Mouse (Mus musculus) hindbrain, embryonic 12.5 days (tissue): ENCODE measurements at regions not wholly inside any gene's neighbourhood (a gene's known extent, or its start where the extent isn't known, plus 50 kb on each side); places are given as distances from the start of the nearest gene placed in this dataset.

ENCODE experiments used
- ATAC-seq: fragments of 200-750 bp; cut with Nextera tagmentation; 2 replicates; pipeline ENCODE4 v1.8.0; 2017; ENCODE audit warnings: moderate TSS enrichment; ENCODE audit not compliant: low FRiP score
- H3K27ac ChIP-seq: fragments of 300-500 bp; sonication (generic); 2 replicates; pipeline ENCODE4 v1.5.1; 2016; ENCODE audit warnings: mild to moderate bottlenecking
- H3K27me3 ChIP-seq: fragments of 300-500 bp; sonication (generic); 2 replicates; pipeline ENCODE4 v1.6.1; 2016; ENCODE audit warnings: mild to moderate bottlenecking
- H3K36me3 ChIP-seq: fragments of 300-500 bp; sonication (generic); 2 replicates; pipeline ENCODE4 v1.6.1; 2016; ENCODE audit warnings: mild to moderate bottlenecking
- H3K4me1 ChIP-seq: fragments of 300-500 bp; sonication (generic); 2 replicates; pipeline ENCODE4 v1.6.1; 2016
- H3K4me2 ChIP-seq: fragments of 300-500 bp; sonication (generic); replicated peaks from 2 replicates; pipeline ENCODE4 v1.6.1; 2016; ENCODE audit warnings: mild to moderate bottlenecking
- H3K4me3 ChIP-seq: fragments of 300-500 bp; sonication (generic); 2 replicates; pipeline ENCODE4 v1.5.1; 2016; ENCODE audit warnings: mild to moderate bottlenecking
- H3K9ac ChIP-seq: fragments of 300-500 bp; sonication (generic); 2 replicates; pipeline ENCODE4 v1.6.1; 2016; ENCODE audit warnings: mild to moderate bottlenecking, moderate library complexity
- H3K9me3 ChIP-seq: fragments of 300-500 bp; sonication (generic); replicated peaks from 2 replicates; pipeline ENCODE4 v1.6.1; 2016; ENCODE audit warnings: mild to moderate bottlenecking
- WGBS: fragments of 180-500 bp; shearing (Covaris S2); methylation state at CpG from one replicate; pipeline ENCODE4 v1.1.7; 2016; 5-methylcytosine and 5-hydroxymethylcytosine counted together

GRCm38 (mm10) chr13:60519708-60520107, 82.0 kb upstream of the Dapk1 start:
- Histone ChIP-seq H3K4me3 (no peak overlapping the region), H3K9me3 (no peaks in the 10 kb centered on the region)

GRCm38 (mm10) chr13:60522719-60523450, 78.9 kb upstream of the Dapk1 start:
- H3K27ac ChIP-seq = no peak overlapping the region
- no peak overlapping the region for H3K9ac ChIP-seq
- H3K36me3 ChIP-seq = no peaks in the 10 kb centered on the region
- H3K4me1 ChIP-seq = no peaks in the 10 kb centered on the region
- no peaks in the 10 kb centered on the region for H3K9me3 ChIP-seq
- no peaks in the 10 kb centered on the region for H3K27me3 ChIP-seq
- no peak overlapping the region for H3K4me3 ChIP-seq
- H3K4me2 ChIP-seq = no peak overlapping the region
- ATAC-seq = no peak
- WGBS = 78% methylated on average over 8 of the region's 8 CpGs

More at GRCm38 (mm10) chr13:60519708-60520107, 82.0 kb upstream of the Dapk1 start:
- H3K4me1 ChIP-seq = no peaks in the 10 kb centered on the region
- no peak overlapping the region for H3K27ac ChIP-seq
- ATAC-seq = no peak
- no peaks in the 10 kb centered on the region for H3K36me3 ChIP-seq
- H3K27me3 ChIP-seq = no peaks in the 10 kb centered on the region
- no peak overlapping the region for H3K4me2 ChIP-seq
- 72% methylated on average over 4 of the region's 4 CpGs for WGBS
- no peak overlapping the region for H3K9ac ChIP-seq

DNA sequence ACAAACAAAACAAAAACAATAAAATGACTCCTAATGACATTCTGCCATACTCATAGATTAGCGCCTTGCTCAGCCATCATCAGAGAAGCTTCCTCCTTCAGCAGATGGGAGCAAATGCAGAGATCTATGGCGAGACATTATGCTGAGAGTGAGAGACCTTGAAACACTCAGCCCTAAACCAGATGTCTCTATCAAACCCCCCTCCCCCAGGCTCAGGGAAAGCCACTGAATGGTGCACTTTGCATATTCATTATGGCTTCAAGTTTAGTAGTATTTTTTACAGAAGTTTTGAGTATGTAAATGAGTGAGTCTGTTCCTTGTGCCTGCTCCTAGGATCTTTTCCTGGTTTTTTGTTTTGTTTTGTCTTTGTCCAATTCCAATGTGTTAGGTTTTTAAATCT, 73.9 kb upstream of the Dapk1 start:
- Histone ChIP-seq H3K9ac (no peak overlapping the region), H3K9me3 (no peaks in the 10 kb centered on the region), H3K27me3 (no peaks in the 10 kb centered on the region), H3K4me1 (peaks cover 15% of the 10 kb centered on the region), H3K4me3 (no peak overlapping the region), H3K27ac (no peak overlapping the region), H3K36me3 (no peaks in the 10 kb centered on the region), H3K4me2 (no peak overlapping the region)
- WGBS = 82% methylated on average over 2 of the region's 2 CpGs
- no peak for ATAC-seq

DNA sequence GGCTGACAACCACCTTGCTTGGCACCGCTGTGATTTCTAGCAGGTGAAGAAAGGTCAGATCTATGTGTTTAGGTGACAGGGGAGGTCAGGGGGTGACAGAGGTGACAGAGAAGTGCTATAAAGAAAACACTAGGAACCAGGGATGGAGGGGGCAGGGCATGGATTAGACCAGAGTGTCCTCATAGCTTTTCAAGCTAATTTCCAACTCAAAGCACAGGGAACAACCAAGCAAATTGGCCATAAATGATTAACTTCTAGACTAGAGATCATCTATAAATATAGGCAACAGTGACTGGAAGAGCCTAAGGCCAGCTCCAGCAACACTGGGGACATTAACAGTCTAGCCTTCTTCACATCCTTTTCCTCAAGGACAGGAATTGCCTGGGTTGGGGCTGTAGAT, 72.9 kb upstream of the Dapk1 start:
- peak; percentile 14; the same call in 1 of the 2 replicates for ATAC-seq
- Histone ChIP-seq H3K27me3 (no peaks in the 10 kb centered on the region), H3K9me3 (no peaks in the 10 kb centered on the region), H3K4me2 (no peak overlapping the region), H3K4me3 (no peak overlapping the region), H3K36me3 (no peaks in the 10 kb centered on the region), H3K4me1 (peaks cover 15% of the 10 kb centered on the region), H3K27ac (peak overlapping the region; percentile 55; the same call in 1 of the 2 replicates), H3K9ac (no peak overlapping the region)
- 74% methylated on average over 1 of the region's 1 CpGs for WGBS

- H3K9ac ChIP-seq = no peak overlapping the region
- no peaks in the 10 kb centered on the region for H3K36me3 ChIP-seq
- H3K4me2 ChIP-seq = no peak overlapping the region
- WGBS = 12% methylated on average over 6 of the region's 6 CpGs
- peaks cover 15% of the 10 kb centered on the region for H3K4me1 ChIP-seq
- H3K27ac ChIP-seq = peak overlapping the region; percentile 55
- peak; percentile 79 for ATAC-seq
- H3K4me3 ChIP-seq = no peak overlapping the region
- H3K9me3 ChIP-seq = no peaks in the 10 kb centered on the region
- H3K27me3 ChIP-seq = no peaks in the 10 kb centered on the region
Measured at GRCm38 (mm10) chr13:60529381-60530069, 72.2 kb upstream of the Dapk1 start.

DNA sequence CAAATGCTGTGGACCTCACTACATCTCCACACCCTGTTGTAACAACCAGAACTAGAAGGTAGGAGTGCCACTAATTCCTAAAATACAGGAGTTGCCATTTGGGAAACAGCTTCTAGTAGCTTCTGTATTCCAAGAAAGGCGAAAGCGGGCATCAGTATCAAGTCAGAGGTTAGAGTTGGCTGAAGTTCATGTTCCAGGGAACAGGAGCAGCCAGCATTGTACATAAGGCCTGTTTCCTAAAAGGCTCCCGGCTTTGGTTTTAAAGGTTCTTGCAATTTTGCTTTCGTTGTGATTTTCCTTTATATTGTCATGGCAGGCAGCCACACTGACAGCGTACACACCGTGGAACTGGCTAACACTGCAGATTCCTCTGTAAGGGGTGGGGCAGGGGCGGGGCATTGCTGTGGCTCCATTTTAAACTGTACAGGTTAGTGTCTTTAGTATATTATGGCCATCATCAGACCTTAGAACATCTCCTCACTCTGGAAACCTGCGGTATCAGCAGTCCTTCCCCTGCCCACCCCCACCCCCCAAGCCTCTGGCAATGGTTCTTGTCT, 67.8 kb upstream of the Dapk1 start:
- H3K9ac ChIP-seq = no peak overlapping the region
- WGBS = 84% methylated on average over 8 of the region's 8 CpGs
- no peak for ATAC-seq
- peaks cover 10% of the 10 kb centered on the region for H3K4me1 ChIP-seq
- no peak overlapping the region for H3K4me2 ChIP-seq
- H3K27me3 ChIP-seq = no peaks in the 10 kb centered on the region
- H3K27ac ChIP-seq = no peak overlapping the region
- H3K9me3 ChIP-seq = no peaks in the 10 kb centered on the region
- H3K36me3 ChIP-seq = no peaks in the 10 kb centered on the region
- no peak overlapping the region for H3K4me3 ChIP-seq

GRCm38 (mm10) chr13:60534501-60534900, 67.2 kb upstream of the Dapk1 start:
- Histone ChIP-seq H3K9ac (no peak overlapping the region), H3K9me3 (no peaks in the 10 kb centered on the region), H3K4me3 (no peak overlapping the region), H3K4me1 (peaks cover 5% of the 10 kb centered on the region), H3K36me3 (no peaks in the 10 kb centered on the region), H3K27ac (no peak overlapping the region), H3K27me3 (no peaks in the 10 kb centered on the region), H3K4me2 (no peak overlapping the region)
- ATAC-seq = no peak
- 60% methylated on average over 3 of the region's 3 CpGs for WGBS

GRCm38 (mm10) chr13:60535045-60535444, 66.7 kb upstream of the Dapk1 start:
- Histone ChIP-seq H3K9me3 (no peaks in the 10 kb centered on the region), H3K4me1 (no peaks in the 10 kb centered on the region), H3K27me3 (no peaks in the 10 kb centered on the region), H3K4me2 (no peak overlapping the region), H3K36me3 (no peaks in the 10 kb centered on the region), H3K9ac (no peak overlapping the region), H3K27ac (no peak overlapping the region), H3K4me3 (no peak overlapping the region)
- 66% methylated on average over 7 of the region's 7 CpGs for WGBS
- no peak for ATAC-seq

DNA sequence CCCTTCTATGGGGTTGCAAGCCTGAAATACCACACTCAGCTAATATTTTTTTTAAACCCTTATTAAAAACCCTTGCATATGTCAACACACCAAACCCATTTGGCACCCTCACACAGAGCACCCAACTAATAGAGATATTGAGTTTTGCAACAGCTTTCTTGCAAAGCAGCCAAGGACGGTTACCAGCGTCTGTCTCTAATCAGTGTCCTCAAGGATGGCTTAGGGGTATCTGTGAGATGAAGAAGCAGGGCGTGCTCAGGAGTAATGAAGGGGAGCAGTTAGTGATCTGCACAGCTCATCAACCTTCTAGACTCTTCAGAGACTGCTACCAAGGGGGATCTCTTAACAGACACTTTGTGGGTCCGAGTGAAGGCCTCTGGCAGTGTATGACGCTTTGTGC, 65.0 kb upstream of the Dapk1 start:
- no peak overlapping the region for H3K9ac ChIP-seq
- no peak for ATAC-seq
- no peak overlapping the region for H3K4me3 ChIP-seq
- no peaks in the 10 kb centered on the region for H3K9me3 ChIP-seq
- H3K27me3 ChIP-seq = no peaks in the 10 kb centered on the region
- 85% methylated on average over 5 of the region's 5 CpGs for WGBS
- no peaks in the 10 kb centered on the region for H3K36me3 ChIP-seq
- H3K4me2 ChIP-seq = no peak overlapping the region
- H3K4me1 ChIP-seq = no peaks in the 10 kb centered on the region
- no peak overlapping the region for H3K27ac ChIP-seq

GRCm38 (mm10) chr13:60538110-60538509, 63.6 kb upstream of the Dapk1 start:
- ATAC-seq = no peak
- Histone ChIP-seq H3K36me3 (no peaks in the 10 kb centered on the region), H3K27me3 (no peaks in the 10 kb centered on the region), H3K9me3 (no peaks in the 10 kb centered on the region), H3K4me2 (no peak overlapping the region), H3K4me3 (no peak overlapping the region), H3K27ac (no peak overlapping the region), H3K9ac (no peak overlapping the region), H3K4me1 (no peaks in the 10 kb centered on the region)
- WGBS = 44% methylated on average over 8 of the region's 8 CpGs

DNA sequence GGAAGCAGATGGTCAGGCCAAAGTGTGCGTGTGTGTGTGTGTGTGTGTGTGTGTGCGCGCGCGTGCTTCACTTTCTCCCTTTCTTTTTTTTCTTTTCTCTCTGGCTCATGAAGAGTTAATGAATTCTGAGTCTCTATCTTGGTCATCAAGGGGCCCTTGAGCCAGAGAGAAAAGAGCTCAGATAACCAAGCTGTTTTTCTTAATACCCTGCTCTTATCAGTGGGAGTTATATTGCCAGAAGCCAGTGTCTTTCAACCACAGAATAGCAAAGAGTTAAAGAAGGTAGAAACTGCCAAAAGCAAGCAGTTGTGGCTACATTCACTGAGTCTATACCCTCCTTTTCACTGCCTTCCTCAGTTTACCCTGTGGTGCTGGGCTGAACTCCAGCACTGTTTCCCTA, 60.6 kb upstream of the Dapk1 start:
- Histone ChIP-seq H3K9me3 (no peaks in the 10 kb centered on the region), H3K27ac (no peak overlapping the region), H3K4me2 (no peak overlapping the region), H3K36me3 (no peaks in the 10 kb centered on the region), H3K4me1 (0 out of 2 replicates have a peak, but pooled peaks cover 2% of the 10 kb centered on the region), H3K4me3 (no peak overlapping the region), H3K9ac (no peak overlapping the region), H3K27me3 (no peaks in the 10 kb centered on the region)
- 95% methylated on average over 5 of the region's 5 CpGs for WGBS
- ATAC-seq = no peak

GRCm38 (mm10) chr13:60544363-60544762, 57.4 kb upstream of the Dapk1 start:
- Histone ChIP-seq H3K4me3 (no peak overlapping the region), H3K27me3 (no peaks in the 10 kb centered on the region), H3K4me1 (0 out of 2 replicates have a peak, but pooled peaks cover 2% of the 10 kb centered on the region), H3K4me2 (no peak overlapping the region), H3K9ac (no peak overlapping the region), H3K9me3 (no peaks in the 10 kb centered on the region), H3K36me3 (no peaks in the 10 kb centered on the region), H3K27ac (no peak overlapping the region)
- ATAC-seq = no peak
- WGBS = 95% methylated on average over 3 of the region's 3 CpGs
